Mouse (Mus musculus) adrenal gland, postnatal 10 days (tissue): ENCODE measurements at regions not wholly inside any gene's neighbourhood (a gene's known extent, or its start where the extent isn't known, plus 50 kb on each side); places are given as distances from the start of the nearest gene placed in this dataset.
"Not testable (repeated sequence)": the region's sequence is repeated elsewhere in the genome, so short reads cannot be mapped to it uniquely, and the experiment has no call there.

Experiments used
- DNase-seq: peaks from one replicate; pipeline ENCODE4 v3.0.0; 2021; ENCODE audit warnings: mixed read lengths

GRCm38 (mm10) chr9:8731141-8731540 is 168.5 kb upstream of the Pgr start:
- DNase-seq, result peak; percentile 14

GRCm38 (mm10) chr9:8733485-8733884 is 166.1 kb upstream of the Pgr start:
- no peak for DNase-seq

- DNase-seq, result no peak
Measured at GRCm38 (mm10) chr9:8740190-8740589, 159.4 kb upstream of the Pgr start.

- DNase-seq, result no peak
Measured at GRCm38 (mm10) chr9:8749878-8750277, 149.8 kb upstream of the Pgr start.

GRCm38 (mm10) chr9:8760876-8761275 is 138.8 kb upstream of the Pgr start:
- DNase-seq, result peak; percentile 46

- DNase-seq, result not testable (repeated sequence)
Measured at GRCm38 (mm10) chr9:8769398-8769797, 130.2 kb upstream of the Pgr start.

GRCm38 (mm10) chr9:8769996-8770395 is 129.6 kb upstream of the Pgr start:
- no peak for DNase-seq

- DNase-seq, result not testable (repeated sequence)
Measured at GRCm38 (mm10) chr9:8781336-8781735, 118.3 kb upstream of the Pgr start.

GRCm38 (mm10) chr9:8814236-8814635 is 85.4 kb upstream of the Pgr start:
- DNase-seq, result no peak

- no peak for DNase-seq
Measured at GRCm38 (mm10) chr9:8823719-8824371, 75.8 kb upstream of the Pgr start.

- DNase-seq, result no peak
Measured at GRCm38 (mm10) chr9:8832150-8832549, 67.5 kb upstream of the Pgr start.

GRCm38 (mm10) chr9:8837073-8837472 is 62.6 kb upstream of the Pgr start:
- DNase-seq, result no peak

- DNase-seq, result no peak
Measured at GRCm38 (mm10) chr9:8838356-8838755, 61.3 kb upstream of the Pgr start.

- DNase-seq, result no peak
Measured at GRCm38 (mm10) chr9:8838891-8839290, 60.7 kb upstream of the Pgr start.
